Mouse (Mus musculus): Measurements from ENCODE around the gene Arfgap2.
A peak's percentile ranks its signal among the peaks of the same experiment; 100 is the strongest.
"Not testable (repeated sequence)": the region's sequence is repeated elsewhere in the genome, so short reads cannot be mapped to it uniquely, and the experiment has no call there.

Gene Arfgap2

GRCm38 (mm10) chr2:91264711-91265681 lies at the start of gene Arfgap2:
Arfgap2 (plus strand) TSS chr2:91264974.
- DNase-seq = peak; percentile 98

- peak; percentile 44 for DNase-seq
Measured at GRCm38 (mm10) chr2:91217032-91217431, 47.7 kb upstream of the Arfgap2 start.

- DNase-seq = no peak
Measured at GRCm38 (mm10) chr2:91220501-91220900, 44.3 kb upstream of the Arfgap2 start.

- DNase-seq = no peak
Measured at GRCm38 (mm10) chr2:91223614-91224013, 41.2 kb upstream of the Arfgap2 start.

GRCm38 (mm10) chr2:91229735-91230134 lies 35.0 kb upstream of the Arfgap2 start:
- DNase-seq = no peak

GRCm38 (mm10) chr2:91236601-91237510 lies 27.9 kb upstream of the Arfgap2 start, which contains the start of gene Ddb2:
Ddb2 (minus strand) TSS chr2:91236982.
- DNase-seq = peak; percentile 91

GRCm38 (mm10) chr2:91237511-91238080 lies 27.2 kb upstream of the Arfgap2 start:
- not testable (repeated sequence) for DNase-seq

- no peak for DNase-seq
Measured at GRCm38 (mm10) chr2:91242547-91242946, 22.2 kb upstream of the Arfgap2 start.

GRCm38 (mm10) chr2:91243416-91243815 lies 21.4 kb upstream of the Arfgap2 start:
- DNase-seq = peak; percentile 63

- no peak for DNase-seq
Measured at GRCm38 (mm10) chr2:91244557-91245228, 20.1 kb upstream of the Arfgap2 start.

- DNase-seq = no peak
Measured at GRCm38 (mm10) chr2:91248366-91248765, 16.4 kb upstream of the Arfgap2 start.

- no peak for DNase-seq
Measured at GRCm38 (mm10) chr2:91252001-91252400, 12.8 kb upstream of the Arfgap2 start.

- no peak for DNase-seq
Measured at GRCm38 (mm10) chr2:91252512-91252911, 12.3 kb upstream of the Arfgap2 start.

- no peak for DNase-seq
Measured at GRCm38 (mm10) chr2:91254725-91255380, 9.9 kb upstream of the Arfgap2 start.

- peak; percentile 80 for DNase-seq
Measured at GRCm38 (mm10) chr2:91255661-91256150, 9.1 kb upstream of the Arfgap2 start, which contains the start of gene Pacsin3. Pacsin3 (plus strand) TSS chr2:91255954.

- DNase-seq = peak; percentile 79
Measured at GRCm38 (mm10) chr2:91256256-91257125, 8.3 kb upstream of the Arfgap2 start.

GRCm38 (mm10) chr2:91257126-91257980 lies 7.4 kb upstream of the Arfgap2 start:
- peak; percentile 71 for DNase-seq

GRCm38 (mm10) chr2:91258054-91258453 lies 6.7 kb upstream of the Arfgap2 start:
- DNase-seq = peak; percentile 71

GRCm38 (mm10) chr2:91258830-91259229 lies 5.9 kb upstream of the Arfgap2 start:
- no peak for DNase-seq
